In genomic region chr19:15925719-15926045, GRCm38 (mm10) we compare ENCODE assay signal across 9 mouse cellular contexts. TPM values are rescaled to one million over a fixed set of nuclear protein-coding genes. Genes with fewer than 3 reads are reported as not detected.
DNase-seq lines count a peak whose midpoint lies in the region; ATAC-seq lines count a peak whose summit lies in the region.
"Had no signal": no experiment of that assay in that cellular context is flagged by ENCODE, and none has a peak within 500 bp of the region (broad histone marks: within the 10 kb centered on the region; RNA-seq: fewer than 3 reads in every experiment).

No protein-coding gene starts in this region.

- peak; percentile 29 for DNase-seq in neural tube, embryonic 11.5 days (ENCODE audit: low spot score)
- DNase-seq in neural tube, embryonic 10.5 days (ENCODE audit: extremely low spot score, low spot score): no peak
- DNase-seq in forebrain, embryonic 14.5 days (ENCODE audit: low spot score): peak; percentile 92
- DNase-seq in heart, postnatal 14 days: peak; percentile 76 to 82
- peak; percentile 69 for DNase-seq in layer of hippocampus, adult 11-12 months (ENCODE audit: low spot score)
- DNase-seq in ovary, postnatal 14 days (ENCODE audit: low spot score): peak; percentile 68
- no peak for DNase-seq in thymus, postnatal 10 days (ENCODE audit: low spot score in 2 of 2)

- peaks cover 12% of the 10 kb centered on the region; the same call in 1 of the 2 replicates for H3K4me1 ChIP-seq in neural tube, embryonic 11.5 days (ENCODE audit: control insufficient read depth, insufficient read depth, low read length)
- H3K4me1 ChIP-seq in forebrain, embryonic 14.5 days (ENCODE audit: control insufficient read depth, insufficient read depth, low read length): peaks cover 15% of the 10 kb centered on the region
- H3K4me1 ChIP-seq in liver, embryonic 15.5 days (replicated peaks): peaks cover 29% of the 10 kb centered on the region

- no peaks in the 10 kb centered on the region for H3K27me3 ChIP-seq in neural tube, embryonic 11.5 days (ENCODE audit: control insufficient read depth, insufficient read depth, low read length)
- no peaks in the 10 kb centered on the region for H3K27me3 ChIP-seq in forebrain, embryonic 14.5 days (replicated peaks; ENCODE audit: control insufficient read depth, insufficient read depth, low read length)
- H3K27me3 ChIP-seq in liver, embryonic 15.5 days: no peaks in the 10 kb centered on the region
- H3K27me3 ChIP-seq: CH12.LX had no signal

- H3K4me3 ChIP-seq in neural tube, embryonic 11.5 days (ENCODE audit: low read depth, low read length): peak overlapping the region; percentile 65
- H3K4me3 ChIP-seq in forebrain, embryonic 14.5 days (ENCODE audit: low read depth, low read length): peak overlapping the region; percentile 71
- peak overlapping the region; percentile 77; the same call in 1 of the 2 replicates for H3K4me3 ChIP-seq in liver, embryonic 15.5 days (replicated peaks)

- peak; percentile 0; the same call in 1 of the 2 replicates for ATAC-seq in neural tube, embryonic 11.5 days (ENCODE audit: insufficient read depth, low FRiP score, low TSS enrichment)
- ATAC-seq in forebrain, embryonic 14.5 days: peak; percentile 72
- no peak; the same call in 1 of the 2 replicates for ATAC-seq in liver, embryonic 15.5 days (ENCODE audit: insufficient read depth)

- H3K4me2 ChIP-seq in neural tube, embryonic 11.5 days (ENCODE audit: low read depth): peak overlapping the region; percentile 90
- peak overlapping the region; percentile 97 for H3K4me2 ChIP-seq in forebrain, embryonic 14.5 days (ENCODE audit: low read length)
- H3K4me2 ChIP-seq in liver, embryonic 15.5 days: peak overlapping the region; percentile 95

- H3K36me3 ChIP-seq in neural tube, embryonic 11.5 days (ENCODE audit: control insufficient read depth, insufficient read depth, low read length): no peaks in the 10 kb centered on the region
- no peaks in the 10 kb centered on the region for H3K36me3 ChIP-seq in forebrain, embryonic 14.5 days (ENCODE audit: control insufficient read depth, insufficient read depth, low read length)
- peaks cover 3% of the 10 kb centered on the region for H3K36me3 ChIP-seq in liver, embryonic 15.5 days (replicated peaks)

- H3K27ac ChIP-seq in neural tube, embryonic 11.5 days (ENCODE audit: low read depth, low read length): 0 out of 2 replicates have a peak overlapping the region, but pooled peaks have one; percentile 11
- H3K27ac ChIP-seq in forebrain, embryonic 14.5 days (ENCODE audit: low read depth, low read length): peak overlapping the region; percentile 81
- H3K27ac ChIP-seq in liver, embryonic 15.5 days (replicated peaks): peak overlapping the region; percentile 85

- H3K9ac ChIP-seq in neural tube, embryonic 11.5 days (ENCODE audit: low read length): peak overlapping the region; percentile 41
- H3K9ac ChIP-seq in forebrain, embryonic 14.5 days (ENCODE audit: low read length): 0 out of 2 replicates have a peak overlapping the region, but pooled peaks have one; percentile 49
- H3K9ac ChIP-seq in liver, embryonic 15.5 days: no peak overlapping the region; the same call in 1 of the 2 replicates

- intact Hi-C loops in heart, postnatal 14 days (cut with DNase I): no loop called here

- WGBS in neural tube, embryonic 11.5 days: 23% methylated on average over 4 of the region's 4 CpGs
- 1% methylated on average over 4 of the region's 4 CpGs for WGBS in forebrain, embryonic 14.5 days
- 39% methylated on average over 4 of the region's 4 CpGs for WGBS in liver, embryonic 15.5 days (ENCODE audit: insufficient replicate concordance)

- no peaks in the 10 kb centered on the region for H3K9me3 ChIP-seq in neural tube, embryonic 11.5 days (ENCODE audit: control insufficient read depth, low read length)
- H3K9me3 ChIP-seq in forebrain, embryonic 14.5 days (replicated peaks; ENCODE audit: control insufficient read depth, low read length): no peaks in the 10 kb centered on the region
- no peaks in the 10 kb centered on the region for H3K9me3 ChIP-seq in liver, embryonic 15.5 days (replicated peaks)

RNA-seq across cellular contexts. Expression of gene Psat1, which starts 21.5 kb away (rescaled TPM):
- polyA plus RNA-seq in neural tube, embryonic 11.5 days (2014; fragmentation: Nextera tagmentation; extraction: Ambion mirVana): 112 and 115 TPM in 2 replicates
- polyA plus RNA-seq in forebrain, embryonic 14.5 days (2014; fragmentation: Nextera tagmentation; extraction: Ambion mirVana): 128 and 147 TPM in 2 replicates
- 1 to 10 TPM; 4.8 to 6.3 TPM for total RNA-seq in heart, postnatal 14 days (2021)
- polyA plus RNA-seq in liver, embryonic 15.5 days (2015; fragmentation: Nextera tagmentation; extraction: Ambion mirVana): 169 and 208 TPM in 2 replicates

RNA-seq across cellular contexts. Expression of gene Cep78, which starts 59.1 kb away (rescaled TPM):
- polyA plus RNA-seq in neural tube, embryonic 11.5 days (2014; fragmentation: Nextera tagmentation; extraction: Ambion mirVana): 50.9 and 54.8 TPM in 2 replicates
- polyA plus RNA-seq in forebrain, embryonic 14.5 days (2014; fragmentation: Nextera tagmentation; extraction: Ambion mirVana): 36.6 and 39.4 TPM in 2 replicates
- total RNA-seq in heart, postnatal 14 days (2021): 1 to 10 TPM; 3.2 to 3.7 TPM
- polyA plus RNA-seq in liver, embryonic 15.5 days (2015; fragmentation: Nextera tagmentation; extraction: Ambion mirVana): 7.3 and 7.8 TPM in 2 replicates

Comparison
In these comparisons a context has a peak if more than half of its experiments do, and no peak if none do; other contexts are left out.
1. DNase-seq: peak in neural tube, embryonic 11.5 days (single experiment), forebrain, embryonic 14.5 days (single experiment), heart, postnatal 14 days (2 of 2), layer of hippocampus, adult 11-12 months (single experiment) and ovary, postnatal 14 days (single experiment); none in neural tube, embryonic 10.5 days (single experiment) and thymus, postnatal 10 days (0 of 2).
2. H3K27ac ChIP-seq: peak in every context shown above with its lines; median percentile 85 in liver, embryonic 15.5 days; 81 in forebrain, embryonic 14.5 days; 11 in neural tube, embryonic 11.5 days.
3. Peak in every context shown above with its lines, with median percentiles within 50 percentile points of each other: H3K4me2 ChIP-seq and H3K4me3 ChIP-seq.